Mouse (Mus musculus) right cerebral cortex, postnatal 14 days (tissue): ENCODE results near the gene Arhgef25.

ENCODE experiments used
- DNase-seq: peaks from one replicate; pipeline ENCODE4 v3.0.0; 2022

The Arhgef25 gene

DNA sequence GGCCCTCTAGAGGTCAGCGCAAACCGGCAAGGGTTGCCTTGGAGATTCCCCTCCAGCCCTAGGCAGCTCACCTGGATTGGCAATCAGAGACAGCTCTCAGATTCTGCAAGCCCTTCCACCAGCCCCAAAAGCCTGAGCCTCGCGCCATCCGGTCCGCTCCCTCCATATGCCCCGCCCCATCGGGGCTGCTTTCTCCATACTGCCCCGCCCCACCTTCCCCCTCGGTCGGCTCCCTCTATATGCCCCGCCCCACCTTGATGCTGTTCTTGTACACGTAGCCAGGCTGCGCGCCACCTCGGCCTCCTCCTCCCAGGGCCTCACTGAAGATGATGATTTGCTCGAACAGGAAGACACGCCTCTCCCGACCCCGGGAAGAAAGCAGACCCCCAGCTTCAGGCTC is 6.1 kb downstream of the Arhgef25 start:
- DNase-seq = no peak

DNA sequence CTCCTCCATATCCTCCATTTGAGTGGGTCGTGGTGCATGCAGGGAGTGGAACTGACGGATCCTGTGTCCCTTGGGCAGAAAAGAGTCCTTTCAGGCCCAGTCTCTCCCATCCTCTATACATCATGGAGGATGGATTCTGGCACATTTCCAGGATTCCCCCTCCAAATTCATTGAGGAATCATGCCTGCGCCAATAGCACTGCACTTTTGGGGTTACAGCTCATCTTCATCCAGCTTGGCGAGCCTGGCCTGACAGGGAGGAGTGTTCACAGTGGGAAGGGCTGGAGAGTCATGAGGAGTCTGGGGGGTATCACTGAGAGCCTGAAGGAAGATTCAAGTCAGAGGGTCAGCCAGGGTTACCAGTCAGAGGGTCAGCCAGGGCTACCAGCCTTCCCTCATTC is 7.3 kb downstream of the Arhgef25 start:
- no peak for DNase-seq

DNA sequence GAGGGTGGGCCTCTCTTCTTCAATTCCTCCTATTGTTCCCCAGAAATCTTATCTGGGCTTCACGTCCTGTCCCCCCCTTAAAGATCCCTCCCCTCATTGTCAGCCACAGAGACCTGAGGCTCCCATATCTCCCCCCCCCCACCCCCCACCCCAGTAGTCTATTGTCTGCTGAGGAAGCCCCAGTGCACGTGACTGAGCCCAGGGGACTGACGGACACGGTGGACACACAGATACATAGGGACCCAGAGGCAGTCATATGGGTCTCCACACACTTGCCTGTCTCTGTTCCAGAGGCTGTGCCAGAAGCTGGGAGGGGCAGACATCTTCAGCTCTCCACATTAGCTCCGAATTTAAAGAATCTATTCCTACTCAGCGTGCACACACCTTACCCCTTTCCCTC is 8.3 kb downstream of the Arhgef25 start:
- DNase-seq = no peak

DNA sequence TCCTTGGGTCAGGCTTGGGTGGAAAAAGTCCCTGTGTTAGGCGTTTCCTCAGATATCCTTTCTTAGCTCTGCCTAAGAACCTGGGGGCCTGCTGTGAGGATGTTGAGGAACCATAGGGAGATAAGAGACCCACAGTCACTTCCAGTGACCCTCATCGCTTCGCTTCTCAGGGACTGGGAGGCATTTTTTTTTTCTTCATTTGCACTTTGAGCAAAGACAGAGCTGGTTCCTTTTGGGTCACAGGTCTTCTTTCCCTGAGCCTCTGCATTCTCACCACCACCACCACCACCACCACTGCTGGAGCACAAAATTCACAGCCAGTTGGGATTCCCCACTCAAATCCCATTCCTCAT is 9.2 kb downstream of the Arhgef25 start:
- no peak for DNase-seq

DNA sequence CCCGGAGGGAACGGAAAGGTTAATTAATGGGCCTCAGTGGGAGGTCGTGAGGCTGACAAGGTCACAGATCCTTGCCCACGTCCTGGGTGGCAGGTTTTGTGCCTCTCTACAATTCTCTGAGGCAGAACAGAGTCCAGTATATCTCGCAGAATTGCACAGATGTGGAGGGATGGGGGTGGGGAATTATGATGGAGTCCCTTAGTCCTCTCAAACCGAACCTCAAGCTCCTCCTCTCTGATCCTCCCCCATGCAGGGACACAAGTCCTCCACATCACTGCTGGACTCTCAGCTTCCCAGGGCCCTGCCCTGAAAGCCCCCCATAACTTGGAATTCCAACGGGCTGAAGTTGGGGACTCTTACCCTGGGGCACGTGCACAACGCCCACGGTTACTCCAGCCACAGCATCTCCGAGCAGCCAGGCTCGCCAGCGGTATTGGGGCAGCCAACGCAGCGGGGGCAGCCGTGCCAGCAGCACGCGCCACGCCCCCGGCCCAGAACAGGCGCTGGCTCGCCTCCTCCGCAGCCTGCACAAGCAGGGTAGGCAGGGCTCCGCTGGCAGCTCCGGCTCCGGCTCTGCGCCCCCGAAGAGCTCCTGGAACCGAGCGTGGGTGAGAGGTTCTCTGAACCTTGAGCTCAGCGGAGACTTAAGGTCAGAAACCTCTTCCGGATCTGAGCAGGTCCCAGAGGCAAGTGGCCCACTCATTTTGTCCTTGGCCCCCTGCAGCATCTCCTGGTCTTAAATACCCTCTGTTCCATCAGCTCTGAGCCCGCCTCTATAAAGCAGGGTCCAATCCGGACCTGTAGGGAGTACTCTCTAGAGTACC is 9.8 kb downstream of the Arhgef25 start, which contains the start of gene Slc26a10:
TSS of gene Slc26a10 (minus strand) at position 775 of the 824 bp plus-strand sequence.
- DNase-seq = no peak

DNA sequence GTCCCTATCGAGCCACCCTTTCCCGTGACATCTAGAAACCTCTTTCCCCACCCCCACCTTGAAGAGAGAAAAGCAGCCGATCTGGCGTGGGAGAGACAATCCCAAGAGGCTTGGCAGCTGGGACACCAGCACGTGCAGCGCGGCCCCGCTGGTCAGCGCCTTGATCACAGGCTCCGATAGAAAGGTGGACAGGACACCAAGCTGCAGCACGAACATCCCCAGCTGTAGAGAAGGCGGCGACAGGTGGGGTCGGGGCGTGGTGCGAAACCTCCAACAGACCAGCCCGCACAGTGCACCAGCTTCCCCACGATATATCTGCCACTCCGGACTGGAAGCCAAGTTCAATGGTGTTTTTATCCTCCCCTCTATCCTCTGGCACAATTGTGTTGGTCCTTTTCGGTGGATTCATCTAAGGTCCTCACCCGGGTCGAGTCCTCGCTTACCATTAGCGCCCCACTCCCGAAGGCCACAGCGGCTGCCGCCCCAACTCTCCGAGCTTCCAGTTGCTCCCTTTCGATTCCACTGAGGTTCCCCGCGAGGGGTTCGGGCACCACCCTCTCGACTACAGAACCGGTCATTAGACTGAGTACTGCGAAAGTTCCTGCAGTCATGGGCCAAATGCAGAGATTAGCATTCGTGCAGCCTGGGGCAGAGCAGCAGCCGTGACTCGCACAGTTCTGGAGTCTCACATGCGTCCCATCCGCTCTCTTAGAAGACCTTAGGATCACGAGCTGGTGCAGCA is 11.4 kb downstream of the Arhgef25 start:
- DNase-seq = no peak

DNA sequence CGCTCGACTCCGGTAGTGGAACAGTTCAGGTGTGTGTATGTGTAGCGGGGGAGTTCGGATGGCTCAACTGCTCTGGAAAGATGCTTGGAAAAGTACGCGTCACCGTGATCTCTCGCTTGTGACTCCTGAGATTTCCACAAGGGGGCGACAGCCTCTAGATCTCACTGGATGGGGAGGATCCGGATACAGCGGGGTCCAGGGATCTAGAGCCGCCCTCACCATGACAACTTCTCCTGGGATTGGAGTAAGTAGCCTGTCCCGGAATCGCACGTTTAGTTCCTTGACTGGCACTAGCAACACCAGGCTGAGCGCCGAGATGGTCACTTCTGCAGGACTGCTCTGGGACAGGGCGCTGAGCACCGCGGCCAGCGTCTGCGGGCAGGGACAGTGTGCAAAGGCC is 12.2 kb downstream of the Arhgef25 start:
- peak; percentile 78 for DNase-seq

DNA sequence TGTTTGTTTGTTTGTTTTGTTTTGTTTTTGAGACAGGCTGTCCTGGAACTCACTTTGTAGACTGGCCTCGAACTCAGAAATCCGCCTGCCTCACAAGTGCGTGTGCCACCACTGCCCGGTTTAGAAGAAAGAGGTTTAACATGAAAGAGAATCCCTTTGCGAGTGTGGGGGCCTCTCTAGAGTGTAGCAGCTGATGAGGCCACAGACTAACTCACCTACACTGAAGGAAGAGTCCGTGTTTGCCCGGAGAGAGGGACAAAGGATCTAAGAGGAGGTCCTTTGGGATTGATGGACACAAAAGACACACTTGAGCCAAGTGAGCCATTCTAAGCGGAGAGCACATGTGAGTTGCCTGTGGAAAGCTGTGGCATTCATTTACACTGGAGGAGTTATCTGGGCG is 12.6 kb downstream of the Arhgef25 start:
- no peak for DNase-seq

DNA sequence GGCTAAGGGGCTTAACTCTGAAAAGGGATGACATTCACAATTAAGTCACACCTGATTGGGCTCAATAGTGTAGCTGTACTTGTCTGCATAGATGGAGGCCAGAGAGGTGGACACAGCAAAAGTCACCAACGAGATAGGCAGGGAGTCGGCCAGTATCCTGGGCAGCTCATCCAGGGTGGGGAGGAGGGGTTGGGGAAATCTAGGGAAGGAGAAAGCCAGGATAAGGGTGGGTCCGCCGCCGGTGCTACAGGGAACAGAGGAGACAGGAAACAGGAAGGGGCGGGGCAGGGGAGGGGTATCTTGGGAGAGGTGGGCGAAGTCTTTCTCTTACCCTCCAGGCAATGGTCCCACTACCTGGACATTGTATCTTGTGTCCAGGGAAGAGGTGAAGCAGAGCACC is 13.1 kb downstream of the Arhgef25 start:
- DNase-seq = no peak

DNA sequence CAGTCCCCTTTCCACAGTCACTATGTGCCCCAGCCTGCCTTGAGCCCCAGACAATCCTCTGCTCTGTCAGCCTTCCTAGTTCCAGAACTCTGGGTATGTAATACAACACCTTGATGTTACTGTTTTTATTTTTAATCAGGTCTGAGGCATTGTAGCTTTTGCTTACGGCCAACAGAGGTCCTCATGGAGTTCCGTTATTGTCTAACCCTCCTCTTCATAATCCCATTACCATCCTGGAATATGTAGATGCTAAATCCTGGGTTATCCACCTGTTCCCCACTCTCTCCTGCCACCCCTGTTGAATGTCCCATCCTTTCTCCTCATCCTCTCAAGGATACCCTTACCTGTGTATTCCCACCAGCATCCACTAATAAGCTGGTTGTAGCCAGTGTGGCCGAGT is 13.7 kb downstream of the Arhgef25 start:
- no peak for DNase-seq

DNA sequence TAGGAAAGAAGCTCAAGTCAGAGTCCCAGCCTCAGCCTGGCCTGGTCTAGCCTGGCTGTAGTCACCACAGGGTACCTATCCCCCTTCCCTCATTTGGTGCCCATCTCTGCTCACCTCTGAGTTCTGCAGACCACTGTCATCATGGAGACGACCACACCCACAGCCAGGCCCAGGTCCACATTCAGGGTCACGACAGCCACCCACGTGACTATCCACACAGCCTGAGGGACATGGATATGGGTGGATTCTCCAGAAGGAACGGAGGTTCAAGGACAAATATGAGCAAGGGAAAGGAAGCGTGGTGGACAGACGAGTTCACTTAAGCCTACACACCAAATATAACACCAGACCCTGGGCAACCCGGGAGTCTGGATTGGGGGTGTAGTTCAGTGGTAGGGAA is 15.7 kb downstream of the Arhgef25 start:
- no peak for DNase-seq

DNA sequence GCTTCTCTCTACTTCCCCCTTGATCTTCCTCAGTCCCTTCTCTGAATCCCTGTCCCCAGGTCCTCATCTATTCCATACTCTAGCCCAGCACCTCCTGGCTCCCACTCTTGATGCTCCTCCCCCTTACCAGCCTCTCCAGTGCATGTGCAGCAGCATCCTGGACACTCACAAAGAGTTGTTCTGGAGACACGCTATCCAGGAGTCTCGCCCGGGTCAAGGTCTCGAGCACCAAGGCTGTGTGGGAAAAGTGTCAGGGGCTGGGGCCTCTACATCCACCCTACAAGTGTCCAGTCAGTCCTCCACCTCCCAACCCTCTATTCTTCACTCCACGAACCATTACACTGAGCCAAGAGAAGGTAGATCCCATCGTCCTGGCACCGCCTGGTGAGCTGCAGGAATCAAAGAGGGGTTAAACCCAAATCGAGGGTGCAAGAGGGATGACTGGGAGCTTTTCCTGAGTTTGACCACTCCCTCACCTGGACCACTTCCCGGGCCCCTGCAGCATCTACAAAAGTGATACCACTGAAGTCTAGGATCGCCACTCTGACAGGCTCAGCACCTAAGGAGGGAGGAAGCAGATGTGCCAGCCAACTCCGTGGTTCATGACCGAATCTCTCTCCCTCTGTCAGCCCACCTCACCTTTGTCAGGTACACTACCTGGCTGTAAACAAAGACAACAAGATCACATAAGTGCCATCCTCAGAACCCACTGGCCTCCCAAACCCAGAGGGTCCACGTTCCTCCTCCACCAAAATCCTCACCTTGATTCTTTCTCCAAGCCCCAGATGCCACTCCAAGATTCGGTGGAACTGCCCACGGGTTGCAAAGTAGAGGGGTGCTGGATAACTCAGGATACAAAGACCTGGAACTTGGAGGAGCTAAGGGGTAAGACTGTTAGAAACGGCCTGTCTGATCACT is 16.5 kb downstream of the Arhgef25 start:
- no peak for DNase-seq

DNA sequence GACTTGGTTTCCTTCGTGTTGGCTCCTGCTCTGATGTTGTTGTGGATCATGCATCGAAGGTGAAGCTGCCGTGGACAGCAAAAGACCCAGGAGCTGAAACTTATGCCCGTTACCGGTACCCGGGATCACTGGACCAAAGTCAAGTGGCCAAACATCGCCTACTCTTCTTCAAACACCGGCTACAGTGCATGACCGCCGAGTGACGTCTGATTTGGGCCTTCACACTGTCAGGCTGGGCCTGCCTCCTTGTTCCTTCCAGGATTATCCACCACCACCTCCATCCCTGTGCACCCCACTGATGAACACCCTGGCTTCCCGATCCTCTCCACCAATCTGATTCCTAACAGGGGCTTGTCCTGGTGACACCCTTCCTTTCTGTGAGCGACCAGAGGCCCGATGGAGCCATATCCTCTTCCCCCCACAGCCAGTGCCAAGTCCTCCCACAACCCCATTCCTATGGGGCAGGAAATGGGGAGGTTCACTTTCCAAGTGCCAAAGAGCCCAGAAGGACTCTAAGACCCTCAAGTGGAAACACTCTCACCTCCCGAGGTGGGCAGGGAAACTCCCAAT is 18.2 kb downstream of the Arhgef25 start:
- DNase-seq = no peak

DNA sequence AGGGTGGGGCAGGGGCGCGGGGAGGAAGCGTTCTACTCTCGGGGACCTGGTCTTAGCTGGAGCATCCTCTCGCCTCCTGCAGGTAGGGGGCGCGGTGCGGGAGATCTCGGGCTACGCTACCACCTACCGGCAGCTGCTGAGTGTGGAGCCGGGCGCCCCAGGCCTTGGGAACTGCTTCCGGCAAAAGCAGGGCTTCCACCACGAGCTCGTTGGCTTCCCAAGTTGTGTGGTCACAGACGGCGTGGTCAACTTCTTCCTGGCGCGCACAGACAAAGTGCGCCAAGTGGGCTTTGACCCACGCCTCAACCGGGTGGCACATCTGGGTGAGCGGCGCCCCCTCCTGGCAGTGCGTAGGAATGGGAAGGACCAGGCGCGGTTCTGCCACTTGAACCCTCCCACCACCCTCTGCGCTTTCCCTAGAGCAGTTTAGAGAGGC is 19.0 kb downstream of the Arhgef25 start:
- peak; percentile 72 for DNase-seq

DNA sequence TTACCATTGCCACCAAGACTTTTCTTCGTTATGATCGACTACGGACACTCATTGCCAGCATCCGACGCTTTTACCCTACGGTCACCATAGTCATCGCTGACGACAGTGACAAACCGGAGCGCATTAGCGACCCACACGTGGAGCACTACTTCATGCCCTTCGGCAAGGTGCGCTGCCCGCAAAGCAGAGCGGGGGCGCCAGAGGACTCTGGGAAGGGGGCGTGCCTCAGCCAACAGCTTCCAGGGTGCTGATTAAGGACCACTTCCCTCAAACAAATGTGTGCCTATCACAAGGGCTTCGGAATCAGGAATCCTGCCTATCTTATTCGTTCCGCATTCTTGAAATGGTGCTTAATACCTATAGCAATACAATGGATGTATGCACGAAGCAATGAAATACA is 19.9 kb downstream of the Arhgef25 start:
- DNase-seq = no peak

DNA sequence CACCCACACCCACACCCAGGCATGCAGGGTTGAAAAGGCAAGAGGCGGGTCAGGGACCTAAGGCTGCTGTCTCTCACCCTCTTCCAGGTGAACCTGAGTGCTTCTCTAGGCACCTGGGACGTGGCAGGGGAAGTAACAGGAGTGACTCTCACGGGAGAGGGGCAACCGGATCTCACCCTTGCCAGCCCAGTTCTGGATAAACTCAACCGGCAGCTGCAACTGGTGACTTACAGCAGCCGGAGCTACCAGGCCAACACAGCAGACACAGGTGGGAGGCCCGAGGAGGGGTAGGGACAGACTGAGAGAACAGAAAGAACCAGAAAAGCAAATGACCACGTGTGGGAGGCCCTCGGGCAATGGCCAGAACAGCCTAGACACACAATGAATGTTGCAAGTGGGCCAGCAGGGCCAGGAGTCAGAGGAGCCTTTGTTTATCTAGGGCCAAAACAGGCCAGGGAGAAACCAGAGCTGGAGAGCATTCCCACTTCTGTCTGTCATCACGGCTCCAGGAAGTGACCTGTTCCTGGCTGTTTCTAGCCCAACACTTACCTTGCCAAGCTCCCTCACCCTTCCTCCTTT is 22.2 kb downstream of the Arhgef25 start:
- no peak for DNase-seq

DNA sequence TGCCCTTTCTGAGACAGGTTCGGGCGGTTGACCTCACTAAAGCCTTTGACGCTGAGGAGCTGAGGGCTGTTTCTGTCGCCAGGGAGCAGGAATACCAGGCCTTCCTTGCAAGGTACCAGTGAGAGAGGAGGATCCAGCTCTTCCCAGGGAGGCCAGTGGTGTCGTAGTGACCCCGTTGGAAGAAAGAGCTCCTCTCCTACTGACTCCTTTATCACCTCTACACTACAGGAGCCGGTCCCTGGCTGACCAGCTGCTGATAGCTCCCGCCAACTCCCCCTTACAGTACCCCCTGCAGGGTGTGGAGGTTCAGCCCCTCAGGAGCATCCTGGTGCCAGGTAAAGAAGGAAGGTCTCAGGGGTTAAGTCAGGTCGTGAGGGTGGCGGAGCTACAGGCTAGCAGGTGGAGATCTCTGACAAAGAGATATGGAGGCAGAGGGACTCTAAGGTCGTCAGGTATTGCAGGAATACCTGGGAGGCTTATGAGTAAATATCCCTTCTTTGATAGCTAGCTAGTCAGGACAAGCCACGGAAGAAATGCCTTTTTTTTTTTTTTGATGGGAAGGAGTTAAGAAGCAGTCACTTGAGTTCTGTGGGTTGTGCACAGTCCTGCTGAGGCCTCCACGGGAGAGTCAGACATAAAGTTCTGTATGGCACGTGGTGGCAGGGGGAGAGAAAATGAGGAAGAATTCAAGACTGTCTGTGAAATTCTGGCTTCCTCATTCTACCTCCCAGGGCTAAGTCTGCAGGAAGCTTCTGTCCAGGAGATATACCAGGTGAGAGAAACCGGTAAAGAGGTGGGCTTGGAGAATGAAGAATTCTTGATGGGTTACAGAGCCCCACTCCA is 22.9 kb downstream of the Arhgef25 start:
- no peak for DNase-seq

DNA sequence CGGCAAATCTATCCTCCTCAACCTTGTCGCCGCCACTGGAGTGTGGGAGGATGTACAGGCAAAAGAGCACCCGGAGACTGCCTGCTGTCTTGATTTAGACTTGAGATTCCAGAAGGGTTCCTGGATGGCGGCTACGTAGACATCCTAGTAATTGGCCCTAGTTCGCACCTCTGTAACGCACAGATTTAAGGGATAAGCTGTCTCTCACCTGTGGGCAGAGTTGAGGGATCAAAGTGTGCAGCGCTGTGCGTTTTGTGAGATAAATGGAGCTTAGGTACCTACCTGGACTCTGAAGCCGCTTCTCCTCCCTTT is 23.5 kb downstream of the Arhgef25 start:
- DNase-seq = no peak

DNA sequence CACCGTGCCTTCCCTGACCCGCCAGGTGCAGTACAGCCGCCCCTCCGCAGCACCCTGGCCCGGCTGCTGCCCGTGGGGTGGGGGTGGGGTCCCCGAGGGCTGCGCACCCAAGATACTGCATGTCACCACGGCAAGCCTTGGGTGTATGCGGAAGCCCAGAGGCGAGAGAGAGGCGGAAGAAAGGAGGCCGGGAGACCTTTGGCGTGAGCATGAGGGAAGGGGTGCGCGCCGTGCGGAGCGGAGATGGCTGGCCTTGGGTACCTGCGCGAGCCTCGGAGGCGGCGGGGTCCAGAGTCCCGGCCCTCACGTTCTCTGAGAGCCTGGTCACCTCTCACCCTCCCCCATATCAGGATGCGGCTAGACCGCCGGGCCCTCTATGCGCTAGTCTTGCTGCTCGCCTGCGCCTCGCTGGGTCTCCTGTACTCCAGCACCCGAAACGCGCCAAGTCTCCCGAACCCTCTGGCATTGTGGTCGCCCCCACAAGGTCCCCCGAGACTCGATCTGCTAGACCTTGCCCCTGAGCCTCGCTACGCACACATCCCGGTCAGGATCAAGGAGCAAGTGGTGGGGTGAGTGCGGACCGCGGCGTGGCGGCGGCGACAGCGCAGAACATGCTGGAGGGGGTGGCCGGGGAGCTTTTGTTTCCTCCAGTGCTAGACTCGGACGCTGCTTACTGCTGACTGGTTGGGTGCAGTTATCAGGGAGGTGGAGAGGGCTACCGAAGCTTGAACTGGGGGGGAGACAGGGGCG is 24.1 kb downstream of the Arhgef25 start:
- DNase-seq = peak; percentile 53

DNA sequence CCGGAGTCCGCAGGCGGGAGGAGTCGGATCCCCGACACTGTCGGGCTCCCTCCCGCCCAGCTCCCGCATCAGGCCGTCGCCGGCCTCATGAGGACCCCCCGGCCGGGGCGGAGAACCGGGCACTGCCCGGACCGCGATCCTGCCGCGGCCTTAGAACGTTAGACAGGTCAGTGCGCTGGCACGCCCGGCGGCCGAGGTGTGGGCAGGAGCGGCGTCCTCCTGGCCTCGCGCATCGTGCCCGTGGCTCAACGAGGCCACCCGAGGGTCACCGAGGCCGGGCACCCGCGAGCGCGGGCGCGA is 24.6 kb downstream of the Arhgef25 start:
- DNase-seq = no peak

DNA sequence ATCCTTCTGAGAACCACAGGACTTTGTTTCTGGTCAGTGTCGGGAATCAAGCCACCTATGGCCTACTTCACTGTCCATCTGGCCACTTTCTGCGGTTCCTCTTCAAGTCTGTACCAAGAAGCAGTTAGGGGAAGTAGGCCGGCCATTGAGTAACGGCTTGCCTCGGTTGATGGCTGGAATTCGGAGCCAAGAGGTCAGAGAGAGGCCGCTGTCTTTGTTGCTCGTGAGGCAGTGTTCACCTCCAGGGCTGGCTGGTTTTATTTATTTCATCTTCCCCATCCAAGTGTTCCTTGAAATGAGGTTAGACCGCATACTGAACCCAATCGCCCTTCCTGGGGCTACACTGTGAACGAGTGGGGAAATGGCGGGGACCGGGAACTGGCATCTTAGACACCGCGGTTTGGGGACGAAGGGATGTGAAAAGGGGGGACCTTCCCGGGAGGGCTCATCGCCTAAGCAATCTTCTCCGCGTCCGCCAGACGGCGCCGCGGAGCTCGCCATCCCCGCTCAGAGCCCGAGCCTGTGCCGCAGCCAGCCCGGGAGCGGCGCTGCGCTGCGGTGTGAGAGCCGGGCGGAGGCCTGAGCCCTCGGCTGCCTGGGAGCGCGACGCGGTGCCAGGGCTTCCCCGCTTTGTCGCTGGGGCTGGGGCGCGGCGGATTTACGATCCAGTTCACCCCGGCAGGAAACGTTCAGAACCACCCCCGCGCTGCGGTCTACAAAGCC is 25.1 kb downstream of the Arhgef25 start, which contains the start of gene B4galnt1:
TSS of gene B4galnt1 (plus strand) at position 595 of the 723 bp plus-strand sequence.
- DNase-seq = peak; percentile 72
